Mouse (Mus musculus) hindbrain, embryonic 14.5 days (tissue): ENCODE results near the gene Bdh1. TPM values are rescaled to one million over a fixed set of nuclear protein-coding genes. Genes with fewer than 3 reads are reported as not detected.

Source experiments
- ATAC-seq: fragments of 200-750 bp; cut with Nextera tagmentation; 2 replicates; pipeline ENCODE4 v1.8.0; 2017; ENCODE audit warnings: moderate number of reproducible peaks, mild to moderate bottlenecking, moderate TSS enrichment, moderate library complexity; ENCODE audit not compliant: low FRiP score
- DNase-seq: peaks from one replicate; pipeline ENCODE4 v3.0.0-alpha.2; 2015; ENCODE audit warnings: low spot score
- H3K27ac ChIP-seq: fragments of 300-500 bp; sonication (generic); 2 replicates; pipeline ENCODE4 v1.5.1; 2014; ENCODE audit warnings: mild to moderate bottlenecking, moderate library complexity
- H3K27me3 ChIP-seq: fragments of 300-500 bp; sonication (generic); 2 replicates; pipeline ENCODE4 v1.6.1; 2014; ENCODE audit warnings: mild to moderate bottlenecking, low read length, mixed read lengths; ENCODE audit not compliant: control insufficient read depth, insufficient read depth
- H3K36me3 ChIP-seq: fragments of 300-500 bp; sonication (generic); replicated peaks from 2 replicates; pipeline ENCODE4 v1.6.1; 2014; ENCODE audit not compliant: control insufficient read depth, insufficient read depth
- H3K4me1 ChIP-seq: fragments of 300-500 bp; sonication (generic); replicated peaks from 2 replicates; pipeline ENCODE4 v1.6.1; 2014; ENCODE audit warnings: antibody characterized with exemption, low read length, mixed read lengths; ENCODE audit not compliant: control insufficient read depth, insufficient read depth
- H3K4me2 ChIP-seq: fragments of 300-500 bp; sonication (generic); replicated peaks from 2 replicates; pipeline ENCODE4 v1.6.1; 2014; ENCODE audit warnings: mild to moderate bottlenecking, moderate library complexity
- H3K4me3 ChIP-seq: fragments of 300-500 bp; sonication (generic); replicated peaks from 2 replicates; pipeline ENCODE4 v1.5.1; 2014; ENCODE audit warnings: mild to moderate bottlenecking, low read length
- H3K9ac ChIP-seq: fragments of 300-500 bp; sonication (generic); 2 replicates; pipeline ENCODE4 v1.6.1; 2014
- H3K9me3 ChIP-seq: fragments of 300-500 bp; sonication (generic); 2 replicates; pipeline ENCODE4 v1.6.1; 2016; ENCODE audit warnings: low read length; ENCODE audit not compliant: control insufficient read depth
- WGBS: fragments of 180-500 bp; shearing (Covaris S2); extraction: QIAGEN DNeasy Blood & Tissue Kit; methylation state at CpG from one replicate; pipeline ENCODE4 v1.1.7; 2014; 5-methylcytosine and 5-hydroxymethylcytosine counted together
- polyA plus RNA-seq: library from polyadenylated mRNA; unstranded; fragments of >200 nt; fragmentation: Nextera tagmentation; extraction: Ambion mirVana; gene quantifications from 2 replicates; pipeline ENCODE4 v1.2.1, GENCODE M21; 2014

Gene Bdh1
- polyA plus RNA-seq, 1 experiment from 2014 or later = 92.7 TPM

GRCm38 (mm10) chr16:31407872-31408271 lies 14.2 kb upstream of the Bdh1 start:
- WGBS = 76% methylated on average over 3 of the region's 3 CpGs
- Histone ChIP-seq H3K9me3 (no peaks in the 10 kb centered on the region), H3K36me3 (no peaks in the 10 kb centered on the region), H3K27ac (no peak overlapping the region), H3K4me1 (no peaks in the 10 kb centered on the region), H3K4me3 (no peak overlapping the region), H3K9ac (no peak overlapping the region), H3K4me2 (no peak overlapping the region), H3K27me3 (no peaks in the 10 kb centered on the region)
- no peak for DNase-seq
- no peak for ATAC-seq

GRCm38 (mm10) chr16:31410969-31411368 lies 11.1 kb upstream of the Bdh1 start:
- ATAC-seq (no peak), DNase-seq (no peak)
- H3K9me3 ChIP-seq = no peaks in the 10 kb centered on the region
- H3K9ac ChIP-seq = no peak overlapping the region
- H3K27me3 ChIP-seq = no peaks in the 10 kb centered on the region
- H3K4me1 ChIP-seq = no peaks in the 10 kb centered on the region
- no peak overlapping the region for H3K4me2 ChIP-seq
- 80% methylated on average over 4 of the region's 4 CpGs for WGBS
- H3K27ac ChIP-seq = no peak overlapping the region
- no peaks in the 10 kb centered on the region for H3K36me3 ChIP-seq
- H3K4me3 ChIP-seq = no peak overlapping the region

GRCm38 (mm10) chr16:31412321-31412720 lies 9.8 kb upstream of the Bdh1 start:
- no peaks in the 10 kb centered on the region for H3K9me3 ChIP-seq
- 72% methylated on average over 14 of the region's 14 CpGs for WGBS
- ATAC-seq = no peak; the same call in 1 of the 2 replicates

GRCm38 (mm10) chr16:31413777-31414176 lies 8.3 kb upstream of the Bdh1 start:
- ATAC-seq (no peak), DNase-seq (no peak)
- H3K27ac ChIP-seq = no peak overlapping the region
- no peaks in the 10 kb centered on the region for H3K9me3 ChIP-seq
- no peaks in the 10 kb centered on the region for H3K36me3 ChIP-seq
- no peak overlapping the region for H3K9ac ChIP-seq
- no peak overlapping the region for H3K4me3 ChIP-seq
- no peaks in the 10 kb centered on the region for H3K27me3 ChIP-seq
- H3K4me2 ChIP-seq = no peak overlapping the region
- WGBS = 62% methylated on average over 3 of the region's 3 CpGs
- H3K4me1 ChIP-seq = no peaks in the 10 kb centered on the region

More at GRCm38 (mm10) chr16:31412321-31412720, 9.8 kb upstream of the Bdh1 start:
- Histone ChIP-seq H3K4me3 (no peak overlapping the region), H3K36me3 (no peaks in the 10 kb centered on the region), H3K4me1 (no peaks in the 10 kb centered on the region), H3K27ac (no peak overlapping the region), H3K27me3 (no peaks in the 10 kb centered on the region), H3K9ac (no peak overlapping the region), H3K4me2 (no peak overlapping the region)
- DNase-seq = no peak

- ATAC-seq (no peak), DNase-seq (no peak)
- 66% methylated on average over 9 of the region's 9 CpGs for WGBS
Measured at GRCm38 (mm10) chr16:31415885-31416450, 6.1 kb upstream of the Bdh1 start.

GRCm38 (mm10) chr16:31418704-31419103 lies 3.4 kb upstream of the Bdh1 start:
- Histone ChIP-seq H3K27me3 (no peaks in the 10 kb centered on the region), H3K4me3 (no peak overlapping the region), H3K36me3 (no peaks in the 10 kb centered on the region), H3K4me1 (no peaks in the 10 kb centered on the region), H3K9ac (no peak overlapping the region), H3K9me3 (no peaks in the 10 kb centered on the region), H3K27ac (no peak overlapping the region), H3K4me2 (no peak overlapping the region)
- DNase-seq (no peak), ATAC-seq (no peak)
- WGBS = 71% methylated on average over 3 of the region's 3 CpGs

More at GRCm38 (mm10) chr16:31415885-31416450, 6.1 kb upstream of the Bdh1 start:
- Histone ChIP-seq H3K9me3 (no peaks in the 10 kb centered on the region), H3K9ac (no peak overlapping the region), H3K4me2 (no peak overlapping the region), H3K27ac (no peak overlapping the region), H3K4me1 (no peaks in the 10 kb centered on the region), H3K4me3 (no peak overlapping the region), H3K36me3 (no peaks in the 10 kb centered on the region), H3K27me3 (no peaks in the 10 kb centered on the region)

GRCm38 (mm10) chr16:31419457-31419856 lies 2.6 kb upstream of the Bdh1 start:
- Histone ChIP-seq H3K36me3 (no peaks in the 10 kb centered on the region), H3K4me1 (no peaks in the 10 kb centered on the region), H3K9ac (no peak overlapping the region), H3K9me3 (no peaks in the 10 kb centered on the region), H3K4me2 (no peak overlapping the region), H3K27ac (no peak overlapping the region), H3K27me3 (no peaks in the 10 kb centered on the region), H3K4me3 (no peak overlapping the region)
- DNase-seq = no peak
- no peak for ATAC-seq
- WGBS = 76% methylated on average over 5 of the region's 5 CpGs

- Histone ChIP-seq H3K27me3 (peaks cover 7% of the 10 kb centered on the region), H3K4me1 (peaks cover 1% of the 10 kb centered on the region; the same call in 1 of the 2 replicates), H3K4me3 (no peak overlapping the region), H3K36me3 (no peaks in the 10 kb centered on the region), H3K4me2 (no peak overlapping the region), H3K9ac (no peak overlapping the region), H3K9me3 (no peaks in the 10 kb centered on the region), H3K27ac (no peak overlapping the region)
- DNase-seq (no peak), ATAC-seq (no peak)
- 83% methylated on average over 1 of the region's 1 CpGs for WGBS
Measured at GRCm38 (mm10) chr16:31422722-31423121, 642 bp downstream of the Bdh1 start.

- no peaks in the 10 kb centered on the region for H3K36me3 ChIP-seq
- WGBS = 88% methylated on average over 4 of the region's 4 CpGs
- peaks cover 4% of the 10 kb centered on the region; the same call in 1 of the 2 replicates for H3K4me1 ChIP-seq
- no peak overlapping the region for H3K4me2 ChIP-seq
- H3K9ac ChIP-seq = no peak overlapping the region
- peaks cover 10% of the 10 kb centered on the region for H3K27me3 ChIP-seq
- H3K27ac ChIP-seq = no peak overlapping the region
- no peak for DNase-seq
- no peak for ATAC-seq
- H3K9me3 ChIP-seq = no peaks in the 10 kb centered on the region
- no peak overlapping the region for H3K4me3 ChIP-seq
Measured at GRCm38 (mm10) chr16:31423368-31423767, 1.3 kb downstream of the Bdh1 start.
